Mouse (Mus musculus): ENCODE measurements around the gene Brk1.

DNA sequence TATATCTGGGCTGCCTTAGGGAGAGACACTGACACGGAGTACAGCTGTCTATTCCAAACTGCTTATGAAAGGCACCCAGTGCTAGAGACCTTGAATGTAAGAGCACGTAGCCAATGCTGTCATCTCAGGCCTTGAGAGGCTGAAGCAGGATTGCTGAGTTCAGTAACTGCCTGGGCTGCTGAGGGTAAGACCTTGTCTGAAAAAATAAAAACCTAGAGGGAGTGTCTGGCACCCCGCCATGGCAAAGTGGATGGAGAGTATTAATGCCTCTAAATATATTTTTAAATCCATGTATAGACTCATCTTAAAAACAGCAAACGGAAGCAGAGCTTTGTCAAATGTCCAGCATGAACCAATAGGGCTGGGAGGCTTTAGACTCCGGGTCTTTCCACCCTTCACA lies 4.7 kb upstream of the Brk1 start:
- TF ChIP-seq CTCF (IDR thresholded peaks at IDR 0.05; ENCODE audit: low read depth) (no peak), EP300 (optimal IDR thresholded peaks at IDR 0.05) (no peak)
